Mouse (Mus musculus) hindbrain, embryonic 14.5 days (tissue): ENCODE results near the gene March7. TPM values are rescaled to one million over a fixed set of nuclear protein-coding genes. Genes with fewer than 3 reads are reported as not detected.

Source experiments
- ATAC-seq: fragments of 200-750 bp; cut with Nextera tagmentation; 2 replicates; pipeline ENCODE4 v1.8.0; 2017; ENCODE audit warnings: moderate number of reproducible peaks, mild to moderate bottlenecking, moderate TSS enrichment, moderate library complexity; ENCODE audit not compliant: low FRiP score
- DNase-seq: peaks from one replicate; pipeline ENCODE4 v3.0.0-alpha.2; 2015; ENCODE audit warnings: low spot score
- H3K27ac ChIP-seq: fragments of 300-500 bp; sonication (generic); 2 replicates; pipeline ENCODE4 v1.5.1; 2014; ENCODE audit warnings: mild to moderate bottlenecking, moderate library complexity
- H3K27me3 ChIP-seq: fragments of 300-500 bp; sonication (generic); 2 replicates; pipeline ENCODE4 v1.6.1; 2014; ENCODE audit warnings: mild to moderate bottlenecking, low read length, mixed read lengths; ENCODE audit not compliant: control insufficient read depth, insufficient read depth
- H3K36me3 ChIP-seq: fragments of 300-500 bp; sonication (generic); replicated peaks from 2 replicates; pipeline ENCODE4 v1.6.1; 2014; ENCODE audit not compliant: control insufficient read depth, insufficient read depth
- H3K4me1 ChIP-seq: fragments of 300-500 bp; sonication (generic); replicated peaks from 2 replicates; pipeline ENCODE4 v1.6.1; 2014; ENCODE audit warnings: antibody characterized with exemption, low read length, mixed read lengths; ENCODE audit not compliant: control insufficient read depth, insufficient read depth
- H3K4me2 ChIP-seq: fragments of 300-500 bp; sonication (generic); replicated peaks from 2 replicates; pipeline ENCODE4 v1.6.1; 2014; ENCODE audit warnings: mild to moderate bottlenecking, moderate library complexity
- H3K4me3 ChIP-seq: fragments of 300-500 bp; sonication (generic); replicated peaks from 2 replicates; pipeline ENCODE4 v1.5.1; 2014; ENCODE audit warnings: mild to moderate bottlenecking, low read length
- H3K9ac ChIP-seq: fragments of 300-500 bp; sonication (generic); 2 replicates; pipeline ENCODE4 v1.6.1; 2014
- H3K9me3 ChIP-seq: fragments of 300-500 bp; sonication (generic); 2 replicates; pipeline ENCODE4 v1.6.1; 2016; ENCODE audit warnings: low read length; ENCODE audit not compliant: control insufficient read depth
- WGBS: fragments of 180-500 bp; shearing (Covaris S2); extraction: QIAGEN DNeasy Blood & Tissue Kit; methylation state at CpG from one replicate; pipeline ENCODE4 v1.1.7; 2014; 5-methylcytosine and 5-hydroxymethylcytosine counted together
- polyA plus RNA-seq: library from polyadenylated mRNA; unstranded; fragments of >200 nt; fragmentation: Nextera tagmentation; extraction: Ambion mirVana; gene quantifications from 2 replicates; pipeline ENCODE4 v1.2.1, GENCODE M21; 2014

March7 gene
- 89.5 and 97.3 TPM in 2 replicates for polyA plus RNA-seq

GRCm38 (mm10) chr2:60209703-60210651, at the start of gene March7, which contains the start of gene Baz2b:
March7 (plus strand) TSS chr2:60209887.
Baz2b (minus strand) TSS chr2:60209839.
- ATAC-seq = peak; percentile 93
- Histone ChIP-seq H3K4me1 (peaks cover 34% of the 10 kb centered on the region), H3K9me3 (no peaks in the 10 kb centered on the region), H3K9ac (peak within 1 kb of the TSS; percentile 91), H3K27me3 (no peaks in the 10 kb centered on the region), H3K4me2 (peak within 1 kb of the TSS; percentile 89), H3K36me3 (peaks cover 16% of the 10 kb centered on the region; the same call in 1 of the 2 replicates), H3K27ac (peak within 1 kb of the TSS; percentile 94), H3K4me3 (peak within 1 kb of the TSS; percentile 93)
- WGBS = under 1% methylated on average over 65 of the region's 109 CpGs
- peak; percentile 90 for DNase-seq

DNA sequence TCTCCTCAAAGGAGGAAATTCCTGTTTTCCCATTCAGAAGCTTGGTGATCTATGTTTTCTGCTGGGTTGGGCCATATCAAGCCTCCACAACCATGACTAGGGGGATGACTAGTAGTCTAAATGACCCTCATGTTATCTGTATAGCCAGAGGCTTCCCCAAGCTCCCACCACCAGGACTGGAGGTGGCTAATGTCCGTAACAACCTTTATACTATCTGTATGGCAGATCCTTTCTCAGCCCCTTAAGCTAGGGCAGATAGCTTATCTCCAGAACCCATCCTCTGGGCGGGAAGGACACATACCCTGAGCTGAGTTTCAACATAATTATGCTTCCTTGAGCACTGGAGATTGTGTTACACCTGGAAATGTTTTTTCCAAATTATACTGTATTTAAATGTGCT, 45.9 kb upstream of the March7 start:
- no peak overlapping the region for H3K27ac ChIP-seq
- no peaks in the 10 kb centered on the region for H3K36me3 ChIP-seq
- no peak overlapping the region for H3K9ac ChIP-seq
- H3K4me3 ChIP-seq = no peak overlapping the region
- no peaks in the 10 kb centered on the region for H3K27me3 ChIP-seq
- no peak overlapping the region for H3K4me2 ChIP-seq
- H3K9me3 ChIP-seq = no peaks in the 10 kb centered on the region
- ATAC-seq (no peak), DNase-seq (no peak)
- WGBS = 84% methylated on average over 2 of the region's 2 CpGs
- no peaks in the 10 kb centered on the region for H3K4me1 ChIP-seq

- no peak for DNase-seq
- Histone ChIP-seq H3K4me1 (no peaks in the 10 kb centered on the region), H3K27me3 (no peaks in the 10 kb centered on the region), H3K9ac (no peak overlapping the region), H3K27ac (no peak overlapping the region), H3K4me2 (no peak overlapping the region), H3K9me3 (no peaks in the 10 kb centered on the region), H3K4me3 (no peak overlapping the region), H3K36me3 (no peaks in the 10 kb centered on the region)
- 95% methylated on average over 11 of the region's 11 CpGs for WGBS
- no peak for ATAC-seq
Observed at GRCm38 (mm10) chr2:60165679-60166078, 44.0 kb upstream of the March7 start.

DNA sequence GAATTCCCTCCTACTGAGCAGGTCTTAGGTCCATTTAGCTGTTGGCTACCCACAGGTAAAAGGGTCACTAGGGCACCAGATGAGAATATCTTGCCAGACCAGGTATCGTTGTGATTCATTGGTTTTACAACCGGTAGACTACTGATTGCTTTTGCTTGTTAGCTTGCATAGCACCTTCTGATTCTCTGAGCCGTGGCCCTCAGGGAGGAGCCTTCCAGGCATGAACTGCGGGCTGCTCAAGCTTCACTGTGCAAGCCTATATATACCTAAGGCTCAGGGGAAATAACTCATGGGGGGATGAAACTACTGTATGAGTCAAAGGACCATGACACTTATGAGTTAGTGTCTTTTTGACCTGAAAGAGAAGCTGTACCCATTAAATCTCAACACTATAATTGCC, 42.8 kb upstream of the March7 start:
- no peaks in the 10 kb centered on the region for H3K4me1 ChIP-seq
- DNase-seq (no peak), ATAC-seq (no peak)
- H3K4me3 ChIP-seq = no peak overlapping the region
- H3K9ac ChIP-seq = no peak overlapping the region
- H3K9me3 ChIP-seq = no peaks in the 10 kb centered on the region
- no peak overlapping the region for H3K27ac ChIP-seq
- WGBS = 90% methylated on average over 4 of the region's 4 CpGs
- H3K27me3 ChIP-seq = no peaks in the 10 kb centered on the region
- H3K4me2 ChIP-seq = no peak overlapping the region
- no peaks in the 10 kb centered on the region for H3K36me3 ChIP-seq

GRCm38 (mm10) chr2:60171786-60172530, 37.7 kb upstream of the March7 start:
- DNase-seq = no peak
- Histone ChIP-seq H3K4me1 (no peaks in the 10 kb centered on the region), H3K36me3 (no peaks in the 10 kb centered on the region), H3K4me2 (no peak overlapping the region), H3K27me3 (no peaks in the 10 kb centered on the region), H3K9me3 (no peaks in the 10 kb centered on the region), H3K27ac (no peak overlapping the region), H3K4me3 (no peak overlapping the region), H3K9ac (no peak overlapping the region)
- 71% methylated on average over 7 of the region's 7 CpGs for WGBS
- no peak for ATAC-seq

GRCm38 (mm10) chr2:60172531-60172914, 37.2 kb upstream of the March7 start:
- 36% methylated on average over 2 of the region's 2 CpGs for WGBS
- ATAC-seq = no peak

DNA sequence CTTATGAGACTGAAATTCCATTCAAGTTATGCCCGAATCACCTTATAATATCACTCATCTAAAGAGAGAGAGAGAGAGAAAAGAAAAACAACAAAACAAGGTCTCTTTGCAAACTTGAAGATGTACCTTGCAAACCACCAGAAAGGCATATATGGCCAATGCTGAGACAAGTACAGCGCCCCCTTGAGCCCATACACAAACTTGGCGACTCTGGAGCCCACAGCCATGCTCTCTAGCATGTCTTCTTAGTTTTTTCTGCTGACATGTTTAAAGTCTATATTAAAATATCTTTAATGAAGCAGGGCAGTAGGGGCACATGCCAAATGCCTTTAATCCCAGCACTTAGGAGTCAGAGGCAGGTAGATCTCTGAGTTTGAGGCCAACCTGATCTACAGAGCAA, 36.5 kb upstream of the March7 start:
- WGBS = 55% methylated on average over 3 of the region's 3 CpGs
- H3K4me3 ChIP-seq = no peak overlapping the region
- H3K27ac ChIP-seq = no peak overlapping the region
- H3K4me1 ChIP-seq = no peaks in the 10 kb centered on the region
- H3K36me3 ChIP-seq = no peaks in the 10 kb centered on the region
- DNase-seq (no peak), ATAC-seq (no peak)
- no peak overlapping the region for H3K9ac ChIP-seq
- no peaks in the 10 kb centered on the region for H3K27me3 ChIP-seq
- no peaks in the 10 kb centered on the region for H3K9me3 ChIP-seq
- no peak overlapping the region for H3K4me2 ChIP-seq

More at GRCm38 (mm10) chr2:60172531-60172914, 37.2 kb upstream of the March7 start:
- Histone ChIP-seq H3K9ac (no peak overlapping the region), H3K4me1 (no peaks in the 10 kb centered on the region), H3K36me3 (no peaks in the 10 kb centered on the region), H3K4me2 (no peak overlapping the region), H3K27me3 (no peaks in the 10 kb centered on the region), H3K4me3 (no peak overlapping the region), H3K27ac (no peak overlapping the region), H3K9me3 (no peaks in the 10 kb centered on the region)
- no peak for DNase-seq

DNA sequence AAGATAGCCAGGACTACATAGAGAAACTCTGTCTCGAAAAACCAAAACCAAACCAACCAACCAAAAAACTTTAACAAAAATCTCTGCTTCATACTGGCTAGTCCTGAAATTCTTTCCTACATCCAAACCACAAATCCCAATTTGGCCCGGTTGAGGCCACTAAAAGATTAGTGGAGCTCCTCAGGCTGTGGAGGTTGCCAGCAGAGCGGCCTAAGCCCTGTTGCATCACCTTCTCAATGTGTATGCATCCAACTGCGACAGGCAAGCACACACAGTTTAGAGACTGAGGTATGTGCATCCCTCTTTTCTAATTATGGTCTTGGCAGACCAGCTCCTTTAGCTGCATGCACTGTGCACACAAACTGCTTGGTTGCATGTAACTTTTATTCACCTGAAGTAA, 36.1 kb upstream of the March7 start:
- no peak overlapping the region for H3K4me3 ChIP-seq
- 92% methylated on average over 4 of the region's 4 CpGs for WGBS
- no peak overlapping the region for H3K9ac ChIP-seq
- no peaks in the 10 kb centered on the region for H3K36me3 ChIP-seq
- no peaks in the 10 kb centered on the region for H3K4me1 ChIP-seq
- no peaks in the 10 kb centered on the region for H3K27me3 ChIP-seq
- H3K9me3 ChIP-seq = no peaks in the 10 kb centered on the region
- H3K27ac ChIP-seq = no peak overlapping the region
- ATAC-seq (no peak), DNase-seq (no peak)
- no peak overlapping the region for H3K4me2 ChIP-seq

DNA sequence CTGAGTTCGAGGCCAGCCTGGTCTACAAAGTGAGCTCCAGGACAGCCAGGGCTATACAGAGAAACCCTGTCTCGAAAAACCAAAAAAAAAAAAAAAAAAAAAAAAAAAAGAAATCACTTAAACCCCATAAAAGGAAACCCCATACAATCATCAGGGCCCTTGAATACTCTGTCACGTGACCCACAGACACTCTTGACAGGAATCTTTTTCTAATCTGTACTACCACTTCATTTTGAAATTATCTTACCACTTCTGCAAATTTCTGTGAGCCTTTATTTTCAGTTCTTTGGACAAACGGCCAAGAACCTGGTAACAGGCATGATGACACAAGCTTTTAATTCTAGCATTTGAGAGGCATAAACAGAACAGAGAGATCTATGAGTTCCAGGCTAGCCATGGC, 34.6 kb upstream of the March7 start:
- Histone ChIP-seq H3K27ac (no peak overlapping the region), H3K9me3 (no peaks in the 10 kb centered on the region), H3K36me3 (no peaks in the 10 kb centered on the region), H3K4me2 (no peak overlapping the region), H3K27me3 (no peaks in the 10 kb centered on the region), H3K4me3 (no peak overlapping the region), H3K4me1 (no peaks in the 10 kb centered on the region), H3K9ac (no peak overlapping the region)
- 96% methylated on average over 2 of the region's 4 CpGs for WGBS
- no peak for DNase-seq
- ATAC-seq = no peak
